Mouse (Mus musculus): ENCODE data around the gene Cdsn. TPM values are rescaled to one million over a fixed set of nuclear protein-coding genes. Genes with fewer than 3 reads are reported as not detected.

Cdsn gene
- polyA plus RNA-seq, 1 experiment: 19.7 TPM

Other genes starting within 250 kb of the Cdsn start
- 0.40 TPM in 1 of 2 replicates, not detected in the other for gene H2-Q1, start 231.7 kb upstream of the Cdsn start, polyA plus RNA-seq (2012; ENCODE audit: insufficient read depth, insufficient read length, missing spikeins)
- not detected in 2 replicates for gene H2-Q2, start 209.9 kb upstream of the Cdsn start, polyA plus RNA-seq (2012; ENCODE audit: insufficient read depth, insufficient read length, missing spikeins)
- 12.3 and 19.2 TPM in 2 replicates for gene H2-Q4, start 172.5 kb upstream of the Cdsn start, polyA plus RNA-seq (2012; ENCODE audit: insufficient read depth, insufficient read length, missing spikeins)
- 6.4 and 9.4 TPM in 2 replicates for gene H2-Q6, start 127.3 kb upstream of the Cdsn start, polyA plus RNA-seq (2012; ENCODE audit: insufficient read depth, insufficient read length, missing spikeins)
- 9.1 and 23.4 TPM in 2 replicates for gene H2-Q7, start 113.0 kb upstream of the Cdsn start, polyA plus RNA-seq (2012; ENCODE audit: insufficient read depth, insufficient read length, missing spikeins)
- gene H2-Q10, start 82.0 kb upstream of the Cdsn start, polyA plus RNA-seq (2012; ENCODE audit: insufficient read depth, insufficient read length, missing spikeins): 164 and 201 TPM in 2 replicates
- not detected in 2 replicates for gene Pou5f1, start 46.1 kb upstream of the Cdsn start, polyA plus RNA-seq (2012; ENCODE audit: insufficient read depth, insufficient read length, missing spikeins)
- gene Tcf19, start 35.3 kb upstream of the Cdsn start, polyA plus RNA-seq (2012; ENCODE audit: insufficient read depth, insufficient read length, missing spikeins): 1.1 and 3.6 TPM in 2 replicates
- 0.88 and 2.3 TPM in 2 replicates for gene Cchcr1, start 35.0 kb upstream of the Cdsn start, polyA plus RNA-seq (2012; ENCODE audit: insufficient read depth, insufficient read length, missing spikeins)
- not detected in 2 replicates for gene Psors1c2, start 18.9 kb upstream of the Cdsn start, polyA plus RNA-seq (2012; ENCODE audit: insufficient read depth, insufficient read length, missing spikeins)
- not detected in 2 replicates for gene 2300002M23Rik, start 15.3 kb downstream of the Cdsn start, polyA plus RNA-seq (2012; ENCODE audit: insufficient read depth, insufficient read length, missing spikeins)
- gene Sfta2, start 49.4 kb downstream of the Cdsn start, polyA plus RNA-seq (2012; ENCODE audit: insufficient read depth, insufficient read length, missing spikeins): not detected in 2 replicates
- gene Gm9573, start 74.5 kb downstream of the Cdsn start, polyA plus RNA-seq (2012; ENCODE audit: insufficient read depth, insufficient read length, missing spikeins): not detected in 2 replicates
- not detected in 2 replicates for gene Mucl3, start 91.6 kb downstream of the Cdsn start, polyA plus RNA-seq (2012; ENCODE audit: insufficient read depth, insufficient read length, missing spikeins)
- gene Vars2, start 115.5 kb downstream of the Cdsn start, polyA plus RNA-seq (2012; ENCODE audit: insufficient read depth, insufficient read length, missing spikeins): 18.1 and 18.5 TPM in 2 replicates
- 16.3 and 19.0 TPM in 2 replicates for gene Gtf2h4, start 121.6 kb downstream of the Cdsn start, polyA plus RNA-seq (2012; ENCODE audit: insufficient read depth, insufficient read length, missing spikeins)
- 4.2 and 4.5 TPM in 2 replicates for gene Ddr1, start 152.5 kb downstream of the Cdsn start, polyA plus RNA-seq (2012; ENCODE audit: insufficient read depth, insufficient read length, missing spikeins)

Measured in brown adipose tissue, adult 24 weeks (tissue).